Mouse (Mus musculus) spleen, postnatal 14 days (tissue): ENCODE results near the gene Cdcp1.

ENCODE experiments used
- DNase-seq, 2 experiments: peaks; one replicate each; pipeline ENCODE4 v3.0.0; 2021 to 2022; ENCODE audit warnings: low spot score in 2 of 2

Gene Cdcp1

GRCm38 (mm10) chr9:123152026-123152425, 63.8 kb downstream of the Cdcp1 start:
- DNase-seq: no peak

DNA sequence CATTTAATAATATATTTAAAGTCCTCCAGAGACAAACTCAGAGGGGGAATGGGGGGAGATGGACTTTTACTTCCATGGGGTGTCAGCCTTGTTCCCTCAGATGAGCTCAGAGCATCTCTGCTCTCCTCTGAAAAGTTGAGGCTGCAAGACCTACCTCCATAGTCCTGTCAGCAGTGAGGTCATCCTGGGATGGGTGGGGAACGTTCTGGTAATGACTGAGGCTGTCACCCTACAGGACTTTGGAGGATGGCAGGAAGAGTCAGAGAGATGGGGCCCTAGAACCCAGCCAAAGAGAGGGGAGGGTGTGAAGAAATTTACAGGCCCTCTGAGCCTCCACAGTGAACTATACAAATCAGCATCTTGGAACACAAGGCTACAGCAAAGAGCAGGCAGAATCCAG, 64.3 kb downstream of the Cdcp1 start:
- no peak for DNase-seq

DNA sequence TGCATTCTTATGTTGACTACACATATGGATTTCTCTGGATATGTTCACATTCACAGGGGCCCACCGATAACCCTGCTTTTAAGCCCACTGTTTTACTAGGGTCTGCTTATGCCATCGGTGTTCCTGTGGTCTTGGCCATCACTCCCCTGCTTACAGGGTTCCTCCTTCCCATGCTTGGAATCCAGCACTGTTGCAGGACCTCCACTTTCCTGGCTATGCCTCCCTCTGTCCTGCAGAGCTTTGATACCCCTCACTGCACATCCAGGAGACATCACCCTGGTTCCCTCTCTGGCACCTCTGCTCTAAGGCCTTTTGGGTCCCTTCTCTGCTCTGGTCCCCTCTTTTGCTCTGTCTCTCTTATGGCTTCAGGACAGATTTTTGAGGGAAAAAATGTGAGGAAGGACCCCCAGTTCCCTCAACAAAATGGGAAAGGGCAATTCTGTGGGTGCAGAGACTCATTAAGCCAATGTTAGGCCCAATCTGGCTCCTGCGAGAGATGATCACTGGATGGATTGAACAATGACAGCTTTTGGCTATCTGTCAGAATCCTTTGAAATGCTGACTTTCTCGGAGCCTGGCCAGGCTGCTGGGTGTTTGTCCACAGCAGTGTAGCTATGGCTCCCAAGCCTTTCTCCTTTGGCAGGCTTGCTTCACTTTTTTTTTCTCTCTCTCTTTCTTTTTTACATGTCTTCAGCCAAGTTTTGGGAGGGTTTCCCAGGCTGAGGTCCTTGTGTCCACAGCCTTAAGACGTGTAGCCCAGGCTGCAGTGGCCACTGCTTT, 65.4 kb downstream of the Cdcp1 start, which contains the start of gene Clec3b:
TSS of gene Clec3b (plus strand) at position 706 of the 780 bp plus-strand sequence.
- no peak for DNase-seq

GRCm38 (mm10) chr9:123148430-123148829, 67.4 kb downstream of the Cdcp1 start:
- no peak for DNase-seq

DNA sequence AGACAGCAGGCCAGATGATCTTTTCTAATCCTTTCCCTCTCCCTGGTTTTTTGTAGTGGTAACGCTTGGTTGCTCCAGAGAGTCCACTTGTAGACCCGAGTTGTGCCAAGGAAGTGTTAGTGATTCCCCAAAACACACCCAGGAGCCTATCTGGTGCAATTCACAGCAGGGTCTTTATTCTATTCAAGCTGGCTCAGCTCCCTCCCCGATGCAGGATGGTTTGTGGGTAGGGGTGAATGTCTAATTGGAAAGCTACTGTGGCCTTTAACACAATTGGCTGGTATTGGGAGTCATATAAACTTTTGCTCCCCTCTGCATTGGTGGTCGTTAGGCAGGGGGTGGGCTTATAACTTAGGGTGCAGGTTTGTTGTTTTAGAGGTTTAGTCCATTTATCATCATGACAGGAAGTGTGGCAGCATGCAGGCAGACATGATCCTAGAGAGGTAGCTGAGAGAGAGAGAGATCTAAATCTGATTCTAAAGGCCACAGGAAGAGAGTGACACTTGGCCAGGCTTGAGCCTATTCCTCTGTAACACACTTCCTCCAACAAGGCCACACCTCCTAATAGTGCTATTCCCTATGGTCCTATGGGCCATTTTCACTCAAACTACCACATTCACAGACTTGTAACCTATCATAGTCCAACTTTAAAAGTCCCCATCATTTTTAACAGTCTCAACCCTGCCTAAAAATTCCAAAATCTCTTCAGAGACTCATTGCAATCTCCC, 75.8 kb downstream of the Cdcp1 start:
- no peak for DNase-seq

DNA sequence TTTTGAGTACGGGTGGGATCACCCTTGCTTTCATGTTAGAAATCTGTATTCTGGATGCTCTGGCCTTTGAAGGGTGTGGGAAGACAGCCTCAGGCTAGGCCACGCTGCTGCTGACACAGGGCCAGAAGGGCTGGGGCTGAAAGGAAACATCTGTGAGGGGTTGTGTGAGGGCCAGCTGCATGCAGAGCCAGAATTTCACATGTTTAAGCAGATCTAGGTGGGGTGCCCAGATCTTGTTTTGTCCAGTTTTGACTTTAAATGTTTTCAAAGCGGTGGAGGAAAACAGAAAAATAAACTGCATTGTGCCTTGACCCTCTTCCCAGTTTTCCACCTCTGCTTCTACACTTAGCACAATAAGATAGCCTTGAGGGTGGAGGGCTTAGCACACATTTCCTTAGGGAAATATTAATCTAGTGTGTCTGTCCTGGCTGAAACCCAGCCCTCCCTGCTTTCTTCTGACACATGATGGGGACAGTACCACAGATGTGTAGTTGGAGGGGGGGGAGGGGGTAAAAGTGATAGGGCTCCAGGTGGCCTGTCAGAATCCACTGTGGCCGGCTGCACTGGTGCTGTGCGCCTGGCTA, 76.9 kb downstream of the Cdcp1 start:
- DNase-seq: no peak

- no peak for DNase-seq
Observed at GRCm38 (mm10) chr9:123136953-123137682, 78.7 kb downstream of the Cdcp1 start.

DNA sequence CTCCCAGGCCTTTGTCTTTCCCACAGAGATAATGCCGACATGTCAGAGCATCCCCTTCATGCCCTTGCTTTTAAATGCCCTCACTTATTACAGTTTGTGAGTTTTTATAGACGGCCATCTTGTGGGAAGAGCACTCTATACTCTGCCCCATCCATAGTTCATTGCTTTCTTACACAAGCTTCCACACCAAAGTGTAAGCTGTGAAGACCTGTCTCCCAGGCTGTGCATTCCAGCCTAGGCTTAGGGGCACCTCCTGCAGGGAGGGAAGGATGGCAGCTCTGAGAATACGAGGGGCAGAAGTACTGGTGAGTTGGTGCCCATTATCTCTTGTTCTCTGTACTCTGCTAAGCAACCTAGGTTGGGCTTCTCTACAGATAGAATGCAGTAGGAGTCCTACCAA, 82.8 kb downstream of the Cdcp1 start:
- DNase-seq: no peak

GRCm38 (mm10) chr9:123127663-123128062, 88.2 kb downstream of the Cdcp1 start:
- DNase-seq: no peak

GRCm38 (mm10) chr9:123124413-123124981, 91.3 kb downstream of the Cdcp1 start:
- no peak for DNase-seq

DNA sequence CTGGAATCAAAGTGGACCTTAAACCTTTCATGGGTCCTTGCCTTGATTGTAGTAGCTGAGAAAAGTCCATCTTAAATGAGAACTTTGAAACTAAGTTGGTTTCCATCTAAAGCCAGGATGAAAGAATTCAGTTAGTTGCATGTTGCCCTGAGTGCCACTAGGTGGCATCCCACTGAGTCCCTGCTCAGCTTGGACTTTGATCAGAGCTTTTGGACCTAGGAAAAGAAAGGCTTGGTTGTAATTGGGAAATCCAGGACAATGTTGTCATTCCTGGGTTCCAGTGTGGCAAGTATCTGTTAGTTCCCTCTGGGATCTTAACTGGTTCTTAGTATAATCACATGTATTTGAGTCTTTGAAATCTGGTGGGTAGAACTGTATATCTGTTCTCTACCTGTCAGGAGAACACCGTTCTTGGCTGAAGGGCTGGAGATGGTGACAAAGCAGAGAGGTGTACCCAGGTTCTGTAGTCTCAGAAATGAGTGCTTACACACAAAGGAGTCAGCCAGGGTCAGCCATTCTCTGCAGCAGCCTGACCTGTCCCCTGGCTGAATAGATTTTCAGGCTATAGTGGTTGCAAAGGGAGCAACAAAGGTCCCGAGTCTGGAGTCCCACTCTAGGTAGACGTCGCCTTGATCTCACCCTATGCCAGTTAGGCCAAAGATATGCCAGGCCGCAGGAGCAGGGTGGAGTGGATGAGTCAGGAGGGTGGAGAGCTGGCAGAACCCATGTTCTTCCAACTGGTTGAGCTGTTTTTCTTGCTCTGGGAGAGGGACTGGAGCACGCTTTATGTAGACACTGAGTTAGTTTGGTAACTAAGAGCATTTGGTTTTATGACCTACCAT, 92.0 kb downstream of the Cdcp1 start:
- DNase-seq: no peak

DNA sequence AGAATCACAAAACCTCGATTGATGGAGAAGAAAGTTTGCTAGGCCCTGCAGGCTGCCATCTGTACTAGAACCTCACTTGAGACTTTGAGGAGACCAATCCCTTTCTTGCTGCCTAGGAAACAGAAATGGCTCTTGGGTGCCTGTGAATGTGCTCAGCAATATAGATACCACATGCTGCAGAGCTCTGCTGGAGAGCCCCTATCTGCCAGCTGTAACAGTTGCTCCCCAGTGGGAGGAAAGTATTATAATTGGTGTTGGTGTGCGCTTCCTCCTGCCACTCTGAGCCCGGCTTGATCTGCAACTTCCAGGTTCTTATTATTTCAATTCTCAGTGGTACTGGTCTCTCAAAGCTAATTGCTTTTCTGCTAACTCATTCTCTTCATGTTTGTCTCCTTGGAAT, 92.8 kb downstream of the Cdcp1 start:
- DNase-seq: no peak
